11 mouse cellular contexts compared by ENCODE assay signal in genomic region chr1:33604087-33604699, GRCm38 (mm10).
"Had no signal": no experiment of that assay in that cellular context is flagged by ENCODE, and none has a peak within 500 bp of the region (broad histone marks: within the 10 kb centered on the region; RNA-seq: fewer than 3 reads in every experiment).

No protein-coding gene starts in this region.

- H3K4me2 ChIP-seq: midbrain, embryonic 12.5 days had no signal

- H3K4me1 ChIP-seq: midbrain, embryonic 12.5 days had no signal

- H3K27ac ChIP-seq: left cerebral cortex, adult 2 months; limb, embryonic 10.5 days; midbrain, embryonic 12.5 days; stomach, postnatal 0 days had no signal

- ATAC-seq: inflammation-experienced regulatory T-cells, adult 6 months; intestine, postnatal 0 days had no signal

- H3K27me3 ChIP-seq: midbrain, embryonic 12.5 days had no signal

- H3K36me3 ChIP-seq: midbrain, embryonic 12.5 days had no signal

- DNase-seq: kidney, adult 8-10 months; kidney, postnatal 25 days; lung, adult 18-20 months; right cerebral cortex, adult 18-20 months; right cerebral cortex, postnatal 25 days had no signal

- H3K9ac ChIP-seq: midbrain, embryonic 12.5 days had no signal

- H3K4me3 ChIP-seq: left cerebral cortex, adult 2 months; limb, embryonic 10.5 days; midbrain, embryonic 12.5 days had no signal

- H3K9me3 ChIP-seq: limb, embryonic 10.5 days had no signal
